8 mouse cellular contexts compared by ENCODE assay signal in genomic region chr11:50231411-50231810, GRCm38 (mm10). TPM values are rescaled to one million over a fixed set of nuclear protein-coding genes. Genes with fewer than 3 reads are reported as not detected.
A peak's percentile ranks its signal among the peaks of the same experiment; 100 is the strongest.
DNase-seq lines count a peak whose midpoint lies in the region; ATAC-seq lines count a peak whose summit lies in the region.

No protein-coding gene starts in this region.

- peaks cover 26% of the 10 kb centered on the region for H3K4me1 ChIP-seq in forebrain, embryonic 14.5 days (ENCODE audit: control insufficient read depth, insufficient read depth, low read length)
- H3K4me1 ChIP-seq in kidney, embryonic 14.5 days (ENCODE audit: control insufficient read depth, insufficient read depth, low read length): peaks cover 37% of the 10 kb centered on the region
- peaks cover 30% of the 10 kb centered on the region for H3K4me1 ChIP-seq in lung, embryonic 16.5 days (replicated peaks; ENCODE audit: control insufficient read depth, insufficient read depth, low read length)

- H3K9me3 ChIP-seq in forebrain, embryonic 14.5 days (replicated peaks; ENCODE audit: control insufficient read depth, low read length): no peaks in the 10 kb centered on the region
- no peaks in the 10 kb centered on the region for H3K9me3 ChIP-seq in kidney, embryonic 14.5 days (ENCODE audit: control insufficient read depth, low read length)
- no peaks in the 10 kb centered on the region for H3K9me3 ChIP-seq in lung, embryonic 16.5 days (ENCODE audit: control insufficient read depth, low read length)

- peak overlapping the region; percentile 45; the same call in 1 of the 2 replicates for H3K4me2 ChIP-seq in forebrain, embryonic 14.5 days (ENCODE audit: low read length)
- peak overlapping the region; percentile 45 for H3K4me2 ChIP-seq in kidney, embryonic 14.5 days (replicated peaks; ENCODE audit: low read depth, low read length)
- peak overlapping the region; percentile 48 for H3K4me2 ChIP-seq in lung, embryonic 16.5 days (ENCODE audit: low read depth, low read length)

- H3K9ac ChIP-seq in forebrain, embryonic 14.5 days (ENCODE audit: low read length): no peak overlapping the region
- no peak overlapping the region for H3K9ac ChIP-seq in kidney, embryonic 14.5 days (ENCODE audit: low read depth, low read length)
- no peak overlapping the region for H3K9ac ChIP-seq in lung, embryonic 16.5 days (ENCODE audit: low read length)

- no peak overlapping the region for H3K27ac ChIP-seq in forebrain, embryonic 14.5 days (ENCODE audit: low read depth, low read length)
- no peak overlapping the region for H3K27ac ChIP-seq in kidney, embryonic 14.5 days (ENCODE audit: low read depth, low read length)
- H3K27ac ChIP-seq in lung, embryonic 16.5 days (ENCODE audit: low read length): no peak overlapping the region

- peaks cover 50% of the 10 kb centered on the region for H3K36me3 ChIP-seq in forebrain, embryonic 14.5 days (ENCODE audit: control insufficient read depth, insufficient read depth, low read length)
- peaks cover 37% of the 10 kb centered on the region for H3K36me3 ChIP-seq in kidney, embryonic 14.5 days (ENCODE audit: control insufficient read depth, insufficient read depth, low read length)
- peaks cover 24% of the 10 kb centered on the region for H3K36me3 ChIP-seq in lung, embryonic 16.5 days (ENCODE audit: control insufficient read depth, insufficient read depth, low read length)

- 21% methylated on average over 8 of the region's 8 CpGs for WGBS in forebrain, embryonic 14.5 days
- WGBS in kidney, embryonic 14.5 days: 23% methylated on average over 8 of the region's 8 CpGs
- 20% methylated on average over 8 of the region's 8 CpGs for WGBS in lung, embryonic 16.5 days

- DNase-seq in urinary bladder, postnatal 14 days (ENCODE audit: low spot score): peak; percentile 68
- DNase-seq in urinary bladder, postnatal 4 days (ENCODE audit: low spot score in 2 of 2): no peak
- DNase-seq in cerebellum, adult 18-20 months: peak; percentile 70 to 71
- DNase-seq in forebrain, embryonic 14.5 days (ENCODE audit: low spot score): peak; percentile 85
- peak; percentile 50 for DNase-seq in right cerebral cortex, postnatal 4 days
- DNase-seq in ovary, postnatal 14 days (ENCODE audit: low spot score): no peak

- no peaks in the 10 kb centered on the region for H3K27me3 ChIP-seq in forebrain, embryonic 14.5 days (replicated peaks; ENCODE audit: control insufficient read depth, insufficient read depth, low read length)
- no peaks in the 10 kb centered on the region for H3K27me3 ChIP-seq in kidney, embryonic 14.5 days (ENCODE audit: control insufficient read depth, insufficient read depth, low read length)
- H3K27me3 ChIP-seq in lung, embryonic 16.5 days (ENCODE audit: control insufficient read depth, insufficient read depth, low read depth, low read length): no peaks in the 10 kb centered on the region

- no peak overlapping the region for H3K4me3 ChIP-seq in forebrain, embryonic 14.5 days (ENCODE audit: low read depth, low read length)
- no peak overlapping the region for H3K4me3 ChIP-seq in kidney, embryonic 14.5 days (ENCODE audit: low read length)
- H3K4me3 ChIP-seq in lung, embryonic 16.5 days (ENCODE audit: low read length): peak overlapping the region; percentile 30; the same call in 1 of the 2 replicates

- 0 out of 2 replicates have a peak, but pooled peaks have one; percentile 27 for ATAC-seq in forebrain, embryonic 14.5 days
- ATAC-seq in kidney, embryonic 14.5 days (ENCODE audit: low FRiP score, low TSS enrichment): no peak
- ATAC-seq in lung, embryonic 16.5 days (ENCODE audit: low read depth): no peak

RNA-seq across cellular contexts. Expression of gene Ltc4s, which starts 7.0 kb away (rescaled TPM):
- 3.4 and 4.1 TPM in 2 replicates for polyA plus RNA-seq in forebrain, embryonic 14.5 days (2014; fragmentation: Nextera tagmentation; extraction: Ambion mirVana)
- 1.6 and 1.9 TPM in 2 replicates for polyA plus RNA-seq in kidney, embryonic 14.5 days (2014; fragmentation: Nextera tagmentation; extraction: Ambion mirVana)
- polyA plus RNA-seq in lung, embryonic 16.5 days (2015; fragmentation: Nextera tagmentation; extraction: Ambion mirVana): 2.7 and 3.6 TPM in 2 replicates

RNA-seq across cellular contexts. Expression of gene Mgat4b, which starts 20.7 kb away (rescaled TPM):
- polyA plus RNA-seq in forebrain, embryonic 14.5 days (2014; fragmentation: Nextera tagmentation; extraction: Ambion mirVana): 15.2 and 18.9 TPM in 2 replicates
- polyA plus RNA-seq in kidney, embryonic 14.5 days (2014; fragmentation: Nextera tagmentation; extraction: Ambion mirVana): 37.0 and 39.2 TPM in 2 replicates
- 5.8 and 7.3 TPM in 2 replicates for polyA plus RNA-seq in lung, embryonic 16.5 days (2015; fragmentation: Nextera tagmentation; extraction: Ambion mirVana)

RNA-seq across cellular contexts. Expression of gene Sqstm1, which starts 20.8 kb away (rescaled TPM):
- polyA plus RNA-seq in forebrain, embryonic 14.5 days (2014; fragmentation: Nextera tagmentation; extraction: Ambion mirVana): 263 and 276 TPM in 2 replicates
- 128 and 197 TPM in 2 replicates for polyA plus RNA-seq in kidney, embryonic 14.5 days (2014; fragmentation: Nextera tagmentation; extraction: Ambion mirVana)
- polyA plus RNA-seq in lung, embryonic 16.5 days (2015; fragmentation: Nextera tagmentation; extraction: Ambion mirVana): 257 and 295 TPM in 2 replicates

RNA-seq across cellular contexts. Expression of gene Mrnip, which starts 57.2 kb away (rescaled TPM):
- 34.5 and 41.5 TPM in 2 replicates for polyA plus RNA-seq in forebrain, embryonic 14.5 days (2014; fragmentation: Nextera tagmentation; extraction: Ambion mirVana)
- 21.8 and 22.0 TPM in 2 replicates for polyA plus RNA-seq in kidney, embryonic 14.5 days (2014; fragmentation: Nextera tagmentation; extraction: Ambion mirVana)
- polyA plus RNA-seq in lung, embryonic 16.5 days (2015; fragmentation: Nextera tagmentation; extraction: Ambion mirVana): 16.1 and 19.5 TPM in 2 replicates

Comparison
In these comparisons a context has a peak if more than half of its experiments do, and no peak if none do; other contexts are left out.
1. DNase-seq: peak in urinary bladder, postnatal 14 days (single experiment), cerebellum, adult 18-20 months (2 of 2), forebrain, embryonic 14.5 days (single experiment) and right cerebral cortex, postnatal 4 days (single experiment); none in urinary bladder, postnatal 4 days (0 of 2) and ovary, postnatal 14 days (single experiment).
2. Peak in every context shown above with its lines, with median percentiles within 50 percentile points of each other: H3K4me2 ChIP-seq.